Mouse (Mus musculus) heart, postnatal 0 days (tissue): ENCODE results near the gene Erich2. TPM values are rescaled to one million over a fixed set of nuclear protein-coding genes. Genes with fewer than 3 reads are reported as not detected.

Experiments
- ATAC-seq: fragments of 200-750 bp; cut with Nextera tagmentation; 2 replicates; pipeline ENCODE4 v1.8.0; 2017; ENCODE audit warnings: low read depth, moderate number of reproducible peaks, moderate library complexity; ENCODE audit not compliant: insufficient read depth
- DNase-seq: peaks from one replicate; pipeline ENCODE4 v3.0.0-alpha.2; 2016; ENCODE audit warnings: low spot score
- H3K27ac ChIP-seq: fragments of 300-500 bp; sonication (generic); 2 replicates; pipeline ENCODE4 v1.5.1; 2014; ENCODE audit warnings: low read depth, mild to moderate bottlenecking
- H3K27me3 ChIP-seq: fragments of 300-500 bp; sonication (generic); 2 replicates; pipeline ENCODE4 v1.6.1; 2014; ENCODE audit warnings: low read length, mixed read lengths; ENCODE audit not compliant: control insufficient read depth, insufficient read depth
- H3K36me3 ChIP-seq: fragments of 300-500 bp; sonication (generic); replicated peaks from 2 replicates; pipeline ENCODE4 v1.6.1; 2014; ENCODE audit warnings: low read length, mixed read lengths; ENCODE audit not compliant: control insufficient read depth, insufficient read depth
- H3K4me1 ChIP-seq: fragments of 300-500 bp; sonication (generic); 2 replicates; pipeline ENCODE4 v1.6.1; 2014; ENCODE audit warnings: antibody characterized with exemption; ENCODE audit not compliant: control insufficient read depth, insufficient read depth
- H3K4me2 ChIP-seq: fragments of 300-500 bp; sonication (generic); 2 replicates; pipeline ENCODE4 v1.6.1; 2014; ENCODE audit warnings: low read depth, mild to moderate bottlenecking, low read length, moderate library complexity
- H3K4me3 ChIP-seq: fragments of 300-500 bp; sonication (generic); 2 replicates; pipeline ENCODE4 v1.5.1; 2014; ENCODE audit warnings: low read depth, low read length
- H3K9ac ChIP-seq: fragments of 300-500 bp; sonication (generic); replicated peaks from 2 replicates; pipeline ENCODE4 v1.6.1; 2014; ENCODE audit warnings: low read depth, low read length, mixed read lengths
- H3K9me3 ChIP-seq: fragments of 300-500 bp; sonication (generic); replicated peaks from 2 replicates; pipeline ENCODE4 v1.6.1; 2016; ENCODE audit warnings: low read length; ENCODE audit not compliant: control insufficient read depth
- CTCF ChIP-seq: IDR thresholded peaks from 2 replicates; pipeline ENCODE4 v1.5.1; 2016; ENCODE audit warnings: antibody characterized with exemption, control low read depth, low read depth
- EP300 ChIP-seq: IDR thresholded peaks from 2 replicates; pipeline ENCODE4 v1.6.1; 2016; ENCODE audit warnings: antibody characterized with exemption, low read depth
- WGBS: fragments of 180-500 bp; shearing (Covaris S2); extraction: QIAGEN DNeasy Blood & Tissue Kit; methylation state at CpG from one replicate; pipeline ENCODE4 v1.1.7; 2014; 5-methylcytosine and 5-hydroxymethylcytosine counted together
- polyA plus RNA-seq: library from polyadenylated mRNA; unstranded; fragments of >200 nt; fragmentation: Nextera tagmentation; extraction: Ambion mirVana; gene quantifications from 2 replicates; pipeline ENCODE4 v1.2.1, GENCODE M21; 2015
- total RNA-seq: library from RNA; depleted of rRNA; stranded (reverse); fragments of >200 nt; gene quantifications from 2 replicates; pipeline ENCODE4 v1.2.3, GENCODE M21; 2014; ENCODE audit warnings: low replicate concordance; rRNA removed

Gene Erich2
- total and polyA plus RNA-seq, 2 experiments from 2014 or later: 0.19 TPM; not detected in 1

- 51% methylated on average over 9 of the region's 9 CpGs for WGBS
- H3K4me2 ChIP-seq: no peak overlapping the region
- H3K9me3 ChIP-seq: no peaks in the 10 kb centered on the region
- no peaks in the 10 kb centered on the region for H3K36me3 ChIP-seq
- H3K4me3 ChIP-seq: no peak overlapping the region
- ATAC-seq (no peak), DNase-seq (no peak)
- H3K9ac ChIP-seq: no peak overlapping the region
- no peak overlapping the region for H3K27ac ChIP-seq
- peaks cover 54% of the 10 kb centered on the region for H3K27me3 ChIP-seq
- H3K4me1 ChIP-seq: peaks cover 15% of the 10 kb centered on the region
- TF ChIP-seq EP300: no peak
- TF ChIP-seq CTCF: no peak
Measured at GRCm38 (mm10) chr2:70572251-70572650, 63.6 kb downstream of the Erich2 start.

- peaks cover 39% of the 10 kb centered on the region for H3K27me3 ChIP-seq
- WGBS: 72% methylated on average over 8 of the region's 8 CpGs
Measured at GRCm38 (mm10) chr2:70573544-70574210, 65.1 kb downstream of the Erich2 start.

GRCm38 (mm10) chr2:70588200-70588599, 79.6 kb downstream of the Erich2 start:
- no peak overlapping the region for H3K4me2 ChIP-seq
- ATAC-seq: no peak
- no peaks in the 10 kb centered on the region for H3K36me3 ChIP-seq
- no peak overlapping the region for H3K27ac ChIP-seq
- no peak for DNase-seq
- no peaks in the 10 kb centered on the region for H3K9me3 ChIP-seq
- TF ChIP-seq EP300 (no peak), CTCF (no peak)
- no peaks in the 10 kb centered on the region for H3K27me3 ChIP-seq
- no peak overlapping the region for H3K9ac ChIP-seq
- H3K4me1 ChIP-seq: no peaks in the 10 kb centered on the region
- WGBS: 82% methylated on average over 6 of the region's 6 CpGs
- no peak overlapping the region for H3K4me3 ChIP-seq

More at GRCm38 (mm10) chr2:70573544-70574210, 65.1 kb downstream of the Erich2 start:
- H3K27ac ChIP-seq: no peak overlapping the region
- no peak overlapping the region for H3K4me3 ChIP-seq
- ATAC-seq (no peak), DNase-seq (no peak)
- no peaks in the 10 kb centered on the region for H3K36me3 ChIP-seq
- no peak overlapping the region for H3K9ac ChIP-seq
- no peak overlapping the region for H3K4me2 ChIP-seq
- peaks cover 2% of the 10 kb centered on the region; the same call in 1 of the 2 replicates for H3K4me1 ChIP-seq
- no peaks in the 10 kb centered on the region for H3K9me3 ChIP-seq
- TF ChIP-seq CTCF (no peak), EP300 (no peak)

Other genes with a start within 250 kb of the Erich2 start
- 2.6 TPM in 1 of 2 replicates, not detected in the other for gene Sp5, start 33.9 kb upstream of the Erich2 start, total RNA-seq
- gene Sp5, start 33.9 kb upstream of the Erich2 start, polyA plus RNA-seq: 0.11 and 0.15 TPM in 2 replicates
- not detected in 2 replicates for gene Gad1, start 44.3 kb downstream of the Erich2 start, total RNA-seq
- gene Gad1, start 44.3 kb downstream of the Erich2 start, polyA plus RNA-seq: 0.05 and 0.11 TPM in 2 replicates
- 75.7 and 79.8 TPM in 2 replicates for gene Gorasp2, start 152.8 kb downstream of the Erich2 start, total RNA-seq
- 96.5 and 116 TPM in 2 replicates for gene Gorasp2, start 152.8 kb downstream of the Erich2 start, polyA plus RNA-seq
- 8.2 TPM in 1 of 2 replicates, not detected in the other for gene Gm26558, start 153.3 kb downstream of the Erich2 start, total RNA-seq
- gene Gm26558, start 153.3 kb downstream of the Erich2 start, polyA plus RNA-seq: 1.5 and 1.7 TPM in 2 replicates